Comparison of ENCODE assay signal across 17 mouse cellular contexts in the genomic region with DNA sequence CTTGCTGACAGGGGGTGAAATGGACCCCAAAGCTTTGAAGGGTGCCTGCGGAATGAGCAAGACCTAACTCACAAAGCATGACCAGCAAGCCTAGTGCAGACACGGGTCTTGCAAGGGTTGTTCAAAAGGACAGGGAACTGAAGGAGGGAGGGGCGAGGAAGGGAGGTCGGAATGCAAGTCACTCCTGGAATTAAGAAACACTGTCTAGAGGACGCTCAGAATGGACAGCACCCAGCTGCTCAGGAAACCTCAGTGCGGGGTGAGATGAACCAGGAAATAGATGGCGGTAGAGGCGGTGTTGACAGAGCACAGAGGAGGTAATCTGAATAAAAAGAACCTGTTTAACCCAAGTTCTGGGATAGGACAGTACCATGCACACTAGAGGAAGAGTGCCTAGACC.
A peak's percentile ranks its signal among the peaks of the same experiment; 100 is the strongest.
DNase-seq lines count a peak whose midpoint lies in the region; ATAC-seq and TF ChIP-seq lines count a peak whose summit lies in the region.
"Had no signal": no experiment of that assay in that cellular context is flagged by ENCODE, and none has a peak within 500 bp of the region (broad histone marks: within the 10 kb centered on the region; RNA-seq: fewer than 3 reads in every experiment).

No protein-coding gene starts in this region.

- intact Hi-C loops in left cerebral cortex, postnatal 14 days (cut with DNase I): loop anchor here (5.0 kb wide), 4 partner anchors 81 to 1319 kb away; no protein-coding TSS in a partner anchor

- TF ChIP-seq POLR2A in lung, adult 2 months (IDR thresholded peaks at IDR 0.05; ENCODE audit: borderline replicate concordance, extremely low read depth, low read depth, low read length): no peak

- no peaks in the 10 kb centered on the region for H3K9me3 ChIP-seq in lung, embryonic 14.5 days (ENCODE audit: low read depth, low read length)
- H3K9me3 ChIP-seq in intestine, embryonic 16.5 days (ENCODE audit: control insufficient read depth, low read length): no peaks in the 10 kb centered on the region
- H3K9me3 ChIP-seq in forebrain, embryonic 11.5 days (ENCODE audit: control insufficient read depth, low read length): no peaks in the 10 kb centered on the region
- H3K9me3 ChIP-seq: heart, embryonic 15.5 days; hindbrain, embryonic 15.5 days; neural tube, embryonic 13.5 days had no signal

- peak; percentile 41 for DNase-seq in lung, embryonic 14.5 days
- DNase-seq in lung, adult 2 months: no peak
- DNase-seq in kidney, postnatal 4 days: peak; percentile 39 to 61
- no peak for DNase-seq in forebrain, embryonic 11.5 days (ENCODE audit: low spot score)
- DNase-seq in left cerebral cortex, postnatal 14 days (ENCODE audit: low spot score in 2 of 2): no peak
- DNase-seq in right cerebral cortex, postnatal 36 days (ENCODE audit: low spot score in 2 of 2): no peak
- DNase-seq: cerebellum, adult 11 months; forebrain, postnatal 0 days; gastrocnemius, postnatal 25 days; liver had no signal

- no peak overlapping the region for H3K4me3 ChIP-seq in lung, embryonic 14.5 days (ENCODE audit: low read depth, low read length)
- no peak overlapping the region for H3K4me3 ChIP-seq in lung, adult 2 months (replicated peaks; ENCODE audit: extremely low read depth, low read depth, low read length)
- no peak overlapping the region for H3K4me3 ChIP-seq in intestine, embryonic 16.5 days (ENCODE audit: low read length)
- no peak overlapping the region for H3K4me3 ChIP-seq in forebrain, embryonic 11.5 days (ENCODE audit: low read depth, low read length)
- H3K4me3 ChIP-seq: erythroblast, embryonic 14.5 days; heart, embryonic 15.5 days; hindbrain, embryonic 15.5 days; neural tube, embryonic 13.5 days had no signal

- H3K9ac ChIP-seq in lung, embryonic 14.5 days: no peak overlapping the region
- H3K9ac ChIP-seq in intestine, embryonic 16.5 days (ENCODE audit: low read depth, low read length): no peak overlapping the region
- H3K9ac ChIP-seq in forebrain, embryonic 11.5 days (ENCODE audit: low read length): no peak overlapping the region
- H3K9ac ChIP-seq: forebrain, postnatal 0 days; heart, embryonic 15.5 days; hindbrain, embryonic 15.5 days; neural tube, embryonic 13.5 days had no signal

- no peaks in the 10 kb centered on the region for H3K27me3 ChIP-seq in lung, embryonic 14.5 days (ENCODE audit: insufficient read depth, low read length)
- no peaks in the 10 kb centered on the region for H3K27me3 ChIP-seq in intestine, embryonic 16.5 days (replicated peaks; ENCODE audit: control insufficient read depth, insufficient read depth, low read length)
- no peaks in the 10 kb centered on the region for H3K27me3 ChIP-seq in forebrain, embryonic 11.5 days (ENCODE audit: control insufficient read depth, insufficient read depth, low read length)
- H3K27me3 ChIP-seq: heart, embryonic 15.5 days; hindbrain, embryonic 15.5 days; neural tube, embryonic 13.5 days had no signal

- TF ChIP-seq CTCF in lung, embryonic 14.5 days (IDR thresholded peaks at IDR 0.05; ENCODE audit: low read depth): no peak
- TF ChIP-seq CTCF in lung, adult 2 months (IDR thresholded peaks at IDR 0.05; ENCODE audit: insufficient read depth, low read length): no peak

- WGBS in lung, embryonic 14.5 days: 29% methylated on average over 8 of the region's 8 CpGs
- 38% methylated on average over 8 of the region's 8 CpGs for WGBS in lung, adult 2 months
- 39% methylated on average over 8 of the region's 8 CpGs for WGBS in intestine, embryonic 16.5 days
- 68% methylated on average over 8 of the region's 8 CpGs for WGBS in forebrain, embryonic 11.5 days

- no peak overlapping the region for H3K4me2 ChIP-seq in lung, embryonic 14.5 days
- peak overlapping the region; percentile 24 for H3K4me2 ChIP-seq in intestine, embryonic 16.5 days (ENCODE audit: low read depth, low read length)
- no peak overlapping the region for H3K4me2 ChIP-seq in forebrain, embryonic 11.5 days (ENCODE audit: low read depth, low read length, severe bottlenecking)
- H3K4me2 ChIP-seq: heart, embryonic 15.5 days; hindbrain, embryonic 15.5 days; neural tube, embryonic 13.5 days had no signal

- no peak overlapping the region for H3K27ac ChIP-seq in lung, embryonic 14.5 days (ENCODE audit: low read depth)
- H3K27ac ChIP-seq in intestine, embryonic 16.5 days (ENCODE audit: low read length): no peak overlapping the region; the same call in 1 of the 2 replicates
- H3K27ac ChIP-seq in forebrain, embryonic 11.5 days (ENCODE audit: low read depth, low read length): no peak overlapping the region
- H3K27ac ChIP-seq: heart, embryonic 15.5 days; hindbrain, embryonic 15.5 days; layer of hippocampus, adult 2 months; macrophage; neural tube, embryonic 13.5 days had no signal

- ATAC-seq in lung, embryonic 14.5 days (ENCODE audit: insufficient read depth): 0 out of 2 replicates have a peak, but pooled peaks have one; percentile 29
- ATAC-seq in intestine, embryonic 16.5 days: peak; percentile 67
- no peak for ATAC-seq in forebrain, embryonic 11.5 days (replicated peaks; ENCODE audit: low FRiP score)
- ATAC-seq: forebrain, postnatal 0 days had no signal

- 0 out of 2 replicates have a peak, but pooled peaks cover 3% of the 10 kb centered on the region for H3K4me1 ChIP-seq in lung, embryonic 14.5 days (ENCODE audit: insufficient read depth)
- H3K4me1 ChIP-seq in lung, adult 2 months (ENCODE audit: control insufficient read depth, insufficient read depth, low read length): peaks cover 7% of the 10 kb centered on the region
- H3K4me1 ChIP-seq in intestine, embryonic 16.5 days (ENCODE audit: control insufficient read depth, insufficient read depth, low read length): peaks cover 16% of the 10 kb centered on the region
- peaks cover 5% of the 10 kb centered on the region; the same call in 1 of the 2 replicates for H3K4me1 ChIP-seq in forebrain, embryonic 11.5 days (replicated peaks; ENCODE audit: control insufficient read depth, insufficient read depth, low read length)

- H3K36me3 ChIP-seq in lung, embryonic 14.5 days (ENCODE audit: insufficient read depth): no peaks in the 10 kb centered on the region
- no peaks in the 10 kb centered on the region for H3K36me3 ChIP-seq in intestine, embryonic 16.5 days (ENCODE audit: control insufficient read depth, insufficient read depth, low read length)
- H3K36me3 ChIP-seq in forebrain, embryonic 11.5 days (ENCODE audit: control insufficient read depth, insufficient read depth, low read length): no peaks in the 10 kb centered on the region
- H3K36me3 ChIP-seq: heart, embryonic 15.5 days; hindbrain, embryonic 15.5 days; neural tube, embryonic 13.5 days had no signal

Comparison
In these comparisons a context has a peak if more than half of its experiments do, and no peak if none do; other contexts are left out.
1. DNase-seq: peak in lung, embryonic 14.5 days (single experiment) and kidney, postnatal 4 days (2 of 2); none in lung, adult 2 months (single experiment), forebrain, embryonic 11.5 days (single experiment), left cerebral cortex, postnatal 14 days (0 of 2) and right cerebral cortex, postnatal 36 days (0 of 2).